Comparison of ENCODE assay signal across 9 mouse cellular contexts in genomic region chr13:56600216-56600890, GRCm38 (mm10). TPM values are rescaled to one million over a fixed set of nuclear protein-coding genes. Genes with fewer than 3 reads are reported as not detected.
DNase-seq lines count a peak whose midpoint lies in the region; ATAC-seq lines count a peak whose summit lies in the region.
"Had no signal": no experiment of that assay in that cellular context is flagged by ENCODE, and none has a peak within 500 bp of the region (broad histone marks: within the 10 kb centered on the region; RNA-seq: fewer than 3 reads in every experiment).

No protein-coding gene starts in this region.

- no peak for ATAC-seq in hindbrain, embryonic 12.5 days (ENCODE audit: low FRiP score)
- no peak for ATAC-seq in hindbrain, embryonic 13.5 days (ENCODE audit: low FRiP score)
- ATAC-seq in stomach, embryonic 14.5 days (ENCODE audit: insufficient number of reproducible peaks, insufficient read depth, low FRiP score, low read depth): peak; percentile 34; the same call in 1 of the 2 replicates
- ATAC-seq in frontal cortex, adult (ENCODE audit: low TSS enrichment): no peak
- ATAC-seq in megakaryocyte-erythroid progenitor cell, adult 5-6 weeks (replicated peaks; ENCODE audit: low FRiP score, low TSS enrichment, poor library complexity, severe bottlenecking): no peak

- H3K4me2 ChIP-seq in hindbrain, embryonic 12.5 days (replicated peaks): no peak overlapping the region
- no peak overlapping the region for H3K4me2 ChIP-seq in hindbrain, embryonic 13.5 days
- H3K4me2 ChIP-seq in stomach, embryonic 14.5 days (replicated peaks; ENCODE audit: low read depth, low read length): no peak overlapping the region

- no peak overlapping the region for H3K4me3 ChIP-seq in hindbrain, embryonic 12.5 days
- no peak overlapping the region for H3K4me3 ChIP-seq in hindbrain, embryonic 13.5 days
- no peak overlapping the region for H3K4me3 ChIP-seq in brown adipose tissue, adult 24 weeks (ENCODE audit: insufficient read depth, low read depth, low read length)
- no peak overlapping the region for H3K4me3 ChIP-seq in stomach, embryonic 14.5 days (ENCODE audit: low read depth, low read length)

- peak overlapping the region; percentile 52; the same call in 1 of the 2 replicates for H3K27ac ChIP-seq in hindbrain, embryonic 12.5 days
- H3K27ac ChIP-seq in hindbrain, embryonic 13.5 days: no peak overlapping the region
- peak overlapping the region; percentile 50 for H3K27ac ChIP-seq in brown adipose tissue, adult 24 weeks (replicated peaks; ENCODE audit: low read depth, low read length)
- peak overlapping the region; percentile 90 for H3K27ac ChIP-seq in stomach, embryonic 14.5 days (ENCODE audit: low read length)

- DNase-seq in heart, adult 9 months (ENCODE audit: low spot score in 2 of 2): peak; percentile 87
- DNase-seq in kidney, postnatal 36 days: peak; percentile 37 to 40

- no peaks in the 10 kb centered on the region for H3K9me3 ChIP-seq in hindbrain, embryonic 12.5 days (replicated peaks)
- no peaks in the 10 kb centered on the region for H3K9me3 ChIP-seq in hindbrain, embryonic 13.5 days
- H3K9me3 ChIP-seq in stomach, embryonic 14.5 days (ENCODE audit: control insufficient read depth, low read depth, low read length): no peaks in the 10 kb centered on the region

- peaks cover 20% of the 10 kb centered on the region for H3K4me1 ChIP-seq in hindbrain, embryonic 12.5 days
- peaks cover 28% of the 10 kb centered on the region for H3K4me1 ChIP-seq in hindbrain, embryonic 13.5 days (replicated peaks)
- H3K4me1 ChIP-seq in brown adipose tissue, adult 24 weeks (ENCODE audit: control insufficient read depth, insufficient read depth, insufficient read length, low read length): peaks cover 28% of the 10 kb centered on the region
- H3K4me1 ChIP-seq in stomach, embryonic 14.5 days (ENCODE audit: control insufficient read depth, insufficient read depth, low read length): peaks cover 44% of the 10 kb centered on the region

- H3K36me3 ChIP-seq in hindbrain, embryonic 12.5 days: no peaks in the 10 kb centered on the region
- H3K36me3 ChIP-seq in hindbrain, embryonic 13.5 days: no peaks in the 10 kb centered on the region
- no peaks in the 10 kb centered on the region for H3K36me3 ChIP-seq in stomach, embryonic 14.5 days (ENCODE audit: control insufficient read depth, insufficient read depth, low read length)

- 57% methylated on average over 10 of the region's 10 CpGs for WGBS in hindbrain, embryonic 12.5 days
- WGBS in hindbrain, embryonic 13.5 days: 78% methylated on average over 10 of the region's 10 CpGs
- WGBS in stomach, embryonic 14.5 days: 40% methylated on average over 10 of the region's 10 CpGs

- no peaks in the 10 kb centered on the region for H3K27me3 ChIP-seq in hindbrain, embryonic 12.5 days
- H3K27me3 ChIP-seq in hindbrain, embryonic 13.5 days: 0 out of 2 replicates have a peak, but pooled peaks cover 3% of the 10 kb centered on the region
- H3K27me3 ChIP-seq in stomach, embryonic 14.5 days (ENCODE audit: control insufficient read depth, insufficient read depth, low read length): no peaks in the 10 kb centered on the region

- no peak overlapping the region for H3K9ac ChIP-seq in hindbrain, embryonic 12.5 days
- H3K9ac ChIP-seq in hindbrain, embryonic 13.5 days: no peak overlapping the region
- no peak overlapping the region for H3K9ac ChIP-seq in stomach, embryonic 14.5 days (replicated peaks; ENCODE audit: low read depth, low read length)

RNA-seq across cellular contexts. Expression of gene Tgfbi, which starts 9.0 kb away (rescaled TPM):
- polyA plus RNA-seq in hindbrain, embryonic 12.5 days (2016; fragmentation: Nextera tagmentation; extraction: Ambion mirVana): 65.5 and 72.2 TPM in 2 replicates
- 11.3 and 14.6 TPM in 2 replicates for polyA plus RNA-seq in hindbrain, embryonic 13.5 days (2015; fragmentation: Nextera tagmentation; extraction: Ambion mirVana)
- polyA plus RNA-seq in brown adipose tissue, adult 24 weeks (2012; ENCODE audit: insufficient read depth, insufficient read length, missing spikeins): 17.9 and 18.3 TPM in 2 replicates
- 123 and 134 TPM in 2 replicates for polyA plus RNA-seq in stomach, embryonic 14.5 days (2014; fragmentation: Nextera tagmentation; extraction: Ambion mirVana)
- 0.28 TPM in 1 of 2 replicates, not detected in the other for total RNA-seq in megakaryocyte-erythroid progenitor cell, adult 5-6 weeks (2014; fragmentation: Nextera tagmentation)
- 0.72 and 1.5 TPM in 2 replicates for total RNA-seq in megakaryocyte-erythroid progenitor cell, adult 5-6 weeks (2017)

RNA-seq across cellular contexts. Expression of gene Lect2, which starts 52.1 kb away (rescaled TPM):
- not detected in 2 replicates for polyA plus RNA-seq in hindbrain, embryonic 12.5 days (2016; fragmentation: Nextera tagmentation; extraction: Ambion mirVana)
- polyA plus RNA-seq in hindbrain, embryonic 13.5 days (2015; fragmentation: Nextera tagmentation; extraction: Ambion mirVana): not detected in 2 replicates
- polyA plus RNA-seq in brown adipose tissue, adult 24 weeks (2012; ENCODE audit: insufficient read depth, insufficient read length, missing spikeins): not detected in 2 replicates
- polyA plus RNA-seq in stomach, embryonic 14.5 days (2014; fragmentation: Nextera tagmentation; extraction: Ambion mirVana): not detected in 2 replicates
- not detected in 2 replicates for total RNA-seq in megakaryocyte-erythroid progenitor cell, adult 5-6 weeks (2014; fragmentation: Nextera tagmentation)
- not detected in 2 replicates for total RNA-seq in megakaryocyte-erythroid progenitor cell, adult 5-6 weeks (2017)
- polyA plus RNA-seq: gonadal fat pad, adult 2 months had no signal
